Mouse (Mus musculus) erythroid progenitor cell, adult 5-6 weeks (primary cell): ENCODE results near the gene Xpnpep1. TPM values are rescaled to one million over a fixed set of nuclear protein-coding genes. Genes with fewer than 3 reads are reported as not detected.

Source experiments
- ATAC-seq: replicated peaks from 2 replicates; pipeline ENCODE4 v1.8.0; 2016; ENCODE audit warnings: moderate number of reproducible peaks, mild to moderate bottlenecking, moderate TSS enrichment, inconsistent platforms; ENCODE audit not compliant: poor library complexity, low FRiP score, severe bottlenecking
- total RNA-seq, 2 experiments: library from RNA; stranded (forward) in 1 of 2; stranded (reverse) in 1 of 2; fragments of 150-400 nt in 1 of 2; fragments of 186-747, 209-891 nt in 1 of 2; gene quantifications; 2 replicates each; pipeline versions ENCODE4 v1.2.3 to v1.2.4; 2015 to 2017; ENCODE audit warnings: low replicate concordance in 2 of 2

The Xpnpep1 gene
- total RNA-seq, 2 experiments from 2014 or later: 27.3 to 45.7 TPM

GRCm38 (mm10) chr19:53037925-53038419 lies 2.0 kb downstream of the Xpnpep1 start:
- ATAC-seq: no peak

- peak; percentile 70 for ATAC-seq
These were observed 6.7 kb downstream of the Xpnpep1 start for GRCm38 (mm10) chr19:53033159-53033943.

GRCm38 (mm10) chr19:53032647-53033046 lies 7.4 kb downstream of the Xpnpep1 start:
- peak; percentile 10; the same call in 1 of the 2 replicates for ATAC-seq

GRCm38 (mm10) chr19:53031957-53032371 lies 8.1 kb downstream of the Xpnpep1 start:
- ATAC-seq: peak; percentile 78

- no peak for ATAC-seq
These were observed 9.7 kb downstream of the Xpnpep1 start for GRCm38 (mm10) chr19:53030279-53030678.

GRCm38 (mm10) chr19:53029686-53030085 lies 10.3 kb downstream of the Xpnpep1 start:
- ATAC-seq: no peak

- ATAC-seq: no peak
These were observed 11.0 kb downstream of the Xpnpep1 start for GRCm38 (mm10) chr19:53029045-53029444.

- ATAC-seq: no peak
These were observed 11.8 kb downstream of the Xpnpep1 start for GRCm38 (mm10) chr19:53028216-53028615.

GRCm38 (mm10) chr19:53023189-53023588 lies 16.8 kb downstream of the Xpnpep1 start:
- no peak for ATAC-seq

GRCm38 (mm10) chr19:53022037-53022614 lies 17.9 kb downstream of the Xpnpep1 start:
- no peak for ATAC-seq

GRCm38 (mm10) chr19:53021537-53021936 lies 18.5 kb downstream of the Xpnpep1 start:
- no peak for ATAC-seq

GRCm38 (mm10) chr19:53019716-53020463 lies 20.1 kb downstream of the Xpnpep1 start:
- peak; percentile 78 for ATAC-seq

- ATAC-seq: no peak
These were observed 22.1 kb downstream of the Xpnpep1 start for GRCm38 (mm10) chr19:53017954-53018353.

- ATAC-seq: no peak
These were observed 22.8 kb downstream of the Xpnpep1 start for GRCm38 (mm10) chr19:53017248-53017647.

GRCm38 (mm10) chr19:53014910-53015710 lies 24.9 kb downstream of the Xpnpep1 start:
- no peak for ATAC-seq

GRCm38 (mm10) chr19:53013744-53014143 lies 26.3 kb downstream of the Xpnpep1 start:
- ATAC-seq: no peak

GRCm38 (mm10) chr19:53013341-53013740 lies 26.7 kb downstream of the Xpnpep1 start:
- ATAC-seq: no peak

- no peak for ATAC-seq
These were observed 29.1 kb downstream of the Xpnpep1 start for GRCm38 (mm10) chr19:53010941-53011340.

- ATAC-seq: no peak
These were observed 31.1 kb downstream of the Xpnpep1 start for GRCm38 (mm10) chr19:53008921-53009320.
